Mouse (Mus musculus): Measurements from ENCODE around the gene Piwil4. TPM values are rescaled to one million over a fixed set of nuclear protein-coding genes. Genes with fewer than 3 reads are reported as not detected.

The Piwil4 gene
- polyA plus RNA-seq, 1 experiment = 0.36 TPM

GRCm38 (mm10) chr9:14662876-14663275 lies 77.7 kb downstream of the Piwil4 start:
- no peak overlapping the region for H3K4me2 ChIP-seq (ENCODE audit: low read depth)

GRCm38 (mm10) chr9:14662138-14662537 lies 78.4 kb downstream of the Piwil4 start:
- no peak for TF ChIP-seq POLR2A (IDR thresholded peaks at IDR 0.05; ENCODE audit: insufficient read length, low read depth)
- no peak for TF ChIP-seq CEBPB (IDR thresholded peaks at IDR 0.05; ENCODE audit: insufficient read depth, poor library complexity, severe bottlenecking)
- no peak for TF ChIP-seq E2F4 (IDR thresholded peaks at IDR 0.05; ENCODE audit: insufficient read depth)
- TF ChIP-seq REST (IDR thresholded peaks at IDR 0.05; ENCODE audit: insufficient read depth, insufficient read length) = no peak
- no peak for TF ChIP-seq USF1 (IDR thresholded peaks at IDR 0.05; ENCODE audit: low read depth)
- TF ChIP-seq SRF (IDR thresholded peaks at IDR 0.05; ENCODE audit: control insufficient read depth, insufficient read length, low read depth) = no peak
- TF ChIP-seq MYOG (IDR thresholded peaks at IDR 0.05; ENCODE audit: control insufficient read depth in 1 of 3, insufficient read depth in 1 of 3, insufficient read length in 2 of 3, low read depth in 2 of 3) = no peak
- TF ChIP-seq MAX (IDR thresholded peaks at IDR 0.05; ENCODE audit: low read depth) = no peak
- TF ChIP-seq TCF12 (IDR thresholded peaks at IDR 0.05; ENCODE audit: insufficient read depth, poor library complexity, severe bottlenecking) = no peak
- TF ChIP-seq POLR2AphosphoS2 (IDR thresholded peaks at IDR 0.05; ENCODE audit: insufficient read length, low read depth) = no peak
- no peak for TF ChIP-seq TCF3 (IDR thresholded peaks at IDR 0.05; ENCODE audit: insufficient read length, low read depth)
- no peak for TF ChIP-seq MYOD1 (IDR thresholded peaks at IDR 0.05; ENCODE audit: control insufficient read depth in 1 of 3, insufficient read length in 2 of 3, low read depth in 2 of 3)
- peaks cover 12% of the 10 kb centered on the region for H3K27me3 ChIP-seq (ENCODE audit: control insufficient read depth, insufficient read depth, insufficient read length)
- no peak overlapping the region for H3K4me3 ChIP-seq
- no peak overlapping the region for H3K4me2 ChIP-seq (ENCODE audit: low read depth)
- no peaks in the 10 kb centered on the region for H3K36me3 ChIP-seq (ENCODE audit: control insufficient read depth, insufficient read depth)
- H3ac ChIP-seq (ENCODE audit: control insufficient read depth, insufficient read length) = no peak overlapping the region
- H3K79me2 ChIP-seq (ENCODE audit: control insufficient read depth, insufficient read depth) = no peaks in the 10 kb centered on the region

More at GRCm38 (mm10) chr9:14662876-14663275, 77.7 kb downstream of the Piwil4 start:
- no peaks in the 10 kb centered on the region for H3K79me2 ChIP-seq (ENCODE audit: control insufficient read depth, insufficient read depth)
- H3K36me3 ChIP-seq (ENCODE audit: control insufficient read depth, insufficient read depth) = no peaks in the 10 kb centered on the region
- H3K27me3 ChIP-seq (ENCODE audit: control insufficient read depth, insufficient read depth, insufficient read length) = peaks cover 12% of the 10 kb centered on the region
- no peak overlapping the region for H3ac ChIP-seq (ENCODE audit: control insufficient read depth, insufficient read length)
- H3K4me3 ChIP-seq = no peak overlapping the region
- TF ChIP-seq SRF (IDR thresholded peaks at IDR 0.05; ENCODE audit: control insufficient read depth, insufficient read length, low read depth) = no peak
- no peak for TF ChIP-seq POLR2A (IDR thresholded peaks at IDR 0.05; ENCODE audit: insufficient read length, low read depth)

- no peaks in the 10 kb centered on the region for H3K36me3 ChIP-seq (ENCODE audit: control insufficient read depth, insufficient read depth)
- H3K27me3 ChIP-seq (ENCODE audit: control insufficient read depth, insufficient read depth, insufficient read length) = peaks cover 3% of the 10 kb centered on the region
- H3K4me2 ChIP-seq (ENCODE audit: low read depth) = no peak overlapping the region
- no peak overlapping the region for H3ac ChIP-seq (ENCODE audit: control insufficient read depth, insufficient read length)
- TF ChIP-seq MYOD1 (IDR thresholded peaks at IDR 0.05; ENCODE audit: control insufficient read depth in 1 of 3, insufficient read length in 2 of 3, low read depth in 2 of 3) (no peak), REST (IDR thresholded peaks at IDR 0.05; ENCODE audit: insufficient read depth, insufficient read length) (no peak), POLR2A (IDR thresholded peaks at IDR 0.05; ENCODE audit: insufficient read length, low read depth) (no peak), E2F4 (IDR thresholded peaks at IDR 0.05; ENCODE audit: insufficient read depth) (no peak), TCF3 (IDR thresholded peaks at IDR 0.05; ENCODE audit: insufficient read length, low read depth) (no peak), CEBPB (IDR thresholded peaks at IDR 0.05; ENCODE audit: insufficient read depth, poor library complexity, severe bottlenecking) (no peak), POLR2AphosphoS2 (IDR thresholded peaks at IDR 0.05; ENCODE audit: insufficient read length, low read depth) (no peak), TCF12 (IDR thresholded peaks at IDR 0.05; ENCODE audit: insufficient read depth, poor library complexity, severe bottlenecking) (no peak), SRF (IDR thresholded peaks at IDR 0.05; ENCODE audit: control insufficient read depth, insufficient read length, low read depth) (no peak), USF1 (IDR thresholded peaks at IDR 0.05; ENCODE audit: low read depth) (no peak), MYOG (IDR thresholded peaks at IDR 0.05; ENCODE audit: control insufficient read depth in 1 of 3, insufficient read depth in 1 of 3, insufficient read length in 2 of 3, low read depth in 2 of 3) (no peak), MAX (IDR thresholded peaks at IDR 0.05; ENCODE audit: low read depth) (no peak)
- H3K79me2 ChIP-seq (ENCODE audit: control insufficient read depth, insufficient read depth) = no peaks in the 10 kb centered on the region
- H3K4me3 ChIP-seq = no peak overlapping the region
Measured at GRCm38 (mm10) chr9:14657926-14658325, 82.6 kb downstream of the Piwil4 start.

GRCm38 (mm10) chr9:14654010-14654409 lies 86.5 kb downstream of the Piwil4 start:
- Histone ChIP-seq H3K4me3 (no peak overlapping the region), H3K27me3 (ENCODE audit: control insufficient read depth, insufficient read depth, insufficient read length) (peaks cover 4% of the 10 kb centered on the region)
- TF ChIP-seq TCF12 (IDR thresholded peaks at IDR 0.05; ENCODE audit: insufficient read depth, poor library complexity, severe bottlenecking) = no peak
- no peak for TF ChIP-seq REST (IDR thresholded peaks at IDR 0.05; ENCODE audit: insufficient read depth, insufficient read length)
- TF ChIP-seq E2F4 (IDR thresholded peaks at IDR 0.05; ENCODE audit: insufficient read depth) = no peak
- no peak for TF ChIP-seq POLR2AphosphoS2 (IDR thresholded peaks at IDR 0.05; ENCODE audit: insufficient read length, low read depth)
- no peak for TF ChIP-seq MAX (IDR thresholded peaks at IDR 0.05; ENCODE audit: low read depth)
- no peak for TF ChIP-seq SRF (IDR thresholded peaks at IDR 0.05; ENCODE audit: control insufficient read depth, insufficient read length, low read depth)
- TF ChIP-seq CEBPB (IDR thresholded peaks at IDR 0.05; ENCODE audit: insufficient read depth, poor library complexity, severe bottlenecking) = no peak
- no peak for TF ChIP-seq MYOG (IDR thresholded peaks at IDR 0.05; ENCODE audit: control insufficient read depth in 1 of 3, insufficient read depth in 1 of 3, insufficient read length in 2 of 3, low read depth in 2 of 3)
- no peak for TF ChIP-seq MYOD1 (IDR thresholded peaks at IDR 0.05; ENCODE audit: control insufficient read depth in 1 of 3, insufficient read length in 2 of 3, low read depth in 2 of 3)
- TF ChIP-seq POLR2A (IDR thresholded peaks at IDR 0.05; ENCODE audit: insufficient read length, low read depth) = no peak
- no peak for TF ChIP-seq USF1 (IDR thresholded peaks at IDR 0.05; ENCODE audit: low read depth)
- no peak for TF ChIP-seq TCF3 (IDR thresholded peaks at IDR 0.05; ENCODE audit: insufficient read length, low read depth)

GRCm38 (mm10) chr9:14652761-14653160 lies 87.8 kb downstream of the Piwil4 start:
- Histone ChIP-seq H3K4me3 (no peak overlapping the region), H3K79me2 (ENCODE audit: control insufficient read depth, insufficient read depth) (no peaks in the 10 kb centered on the region)

More at GRCm38 (mm10) chr9:14654010-14654409, 86.5 kb downstream of the Piwil4 start:
- Histone ChIP-seq H3ac (ENCODE audit: control insufficient read depth, insufficient read length) (no peak overlapping the region), H3K36me3 (ENCODE audit: control insufficient read depth, insufficient read depth) (no peaks in the 10 kb centered on the region), H3K4me2 (ENCODE audit: low read depth) (no peak overlapping the region), H3K79me2 (ENCODE audit: control insufficient read depth, insufficient read depth) (no peaks in the 10 kb centered on the region)

More at GRCm38 (mm10) chr9:14652761-14653160, 87.8 kb downstream of the Piwil4 start:
- Histone ChIP-seq H3K36me3 (ENCODE audit: control insufficient read depth, insufficient read depth) (no peaks in the 10 kb centered on the region), H3K27me3 (ENCODE audit: control insufficient read depth, insufficient read depth, insufficient read length) (peaks cover 4% of the 10 kb centered on the region), H3ac (ENCODE audit: control insufficient read depth, insufficient read length) (no peak overlapping the region), H3K4me2 (ENCODE audit: low read depth) (peak overlapping the region; percentile 12)
- no peak for TF ChIP-seq USF1 (IDR thresholded peaks at IDR 0.05; ENCODE audit: low read depth)
- no peak for TF ChIP-seq REST (IDR thresholded peaks at IDR 0.05; ENCODE audit: insufficient read depth, insufficient read length)
- no peak for TF ChIP-seq TCF3 (IDR thresholded peaks at IDR 0.05; ENCODE audit: insufficient read length, low read depth)
- no peak for TF ChIP-seq E2F4 (IDR thresholded peaks at IDR 0.05; ENCODE audit: insufficient read depth)
- TF ChIP-seq MYOG (IDR thresholded peaks at IDR 0.05; ENCODE audit: control insufficient read depth in 1 of 3, insufficient read depth in 1 of 3, insufficient read length in 2 of 3, low read depth in 2 of 3) = peak in 1 of 3 experiments; percentile 20
- no peak for TF ChIP-seq TCF12 (IDR thresholded peaks at IDR 0.05; ENCODE audit: insufficient read depth, poor library complexity, severe bottlenecking)
